ENCODE assay signal across 8 mouse cellular contexts in the genomic region with DNA sequence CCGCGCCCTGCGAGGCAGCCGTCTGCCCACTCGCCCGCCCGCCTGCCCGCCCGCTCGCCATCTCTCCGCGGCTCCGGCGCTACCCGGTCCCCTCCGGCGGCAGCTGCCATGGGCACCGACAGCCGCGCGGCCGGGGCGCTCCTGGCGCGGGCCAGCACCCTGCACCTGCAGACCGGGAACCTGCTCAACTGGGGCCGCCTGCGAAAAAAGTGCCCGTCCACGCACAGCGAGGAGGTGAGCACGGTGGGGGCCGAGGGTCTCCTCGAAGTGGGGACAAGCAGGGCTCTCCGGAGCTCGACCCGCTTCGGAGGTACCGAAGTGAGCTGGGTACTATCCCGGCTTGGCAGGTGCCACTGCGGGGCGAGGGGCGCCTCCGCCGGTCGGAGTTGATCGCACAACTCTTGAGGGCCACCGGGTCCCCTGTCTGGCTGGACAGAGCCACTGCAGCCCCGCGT. TPM values are rescaled to one million over a fixed set of nuclear protein-coding genes. Genes with fewer than 3 reads are reported as not detected.
DNase-seq lines count a peak whose midpoint lies in the region; ATAC-seq and TF ChIP-seq lines count a peak whose summit lies in the region.

No protein-coding gene starts in this region.

- peaks cover 16% of the 10 kb centered on the region for H3K4me1 ChIP-seq in intestine, embryonic 15.5 days (replicated peaks)
- H3K4me1 ChIP-seq in liver, adult 2 months (ENCODE audit: control insufficient read depth, insufficient read depth, low read length) = peaks cover 14% of the 10 kb centered on the region
- H3K4me1 ChIP-seq in midbrain, embryonic 16.5 days (ENCODE audit: control insufficient read depth, insufficient read depth, low read length) = peaks cover 18% of the 10 kb centered on the region
- H3K4me1 ChIP-seq in stomach, postnatal 0 days (replicated peaks; ENCODE audit: control insufficient read depth, insufficient read depth) = peaks cover 2% of the 10 kb centered on the region; the same call in 1 of the 2 replicates

- H3K9me3 ChIP-seq in intestine, embryonic 15.5 days = no peaks in the 10 kb centered on the region
- no peaks in the 10 kb centered on the region for H3K9me3 ChIP-seq in midbrain, embryonic 16.5 days (replicated peaks; ENCODE audit: control insufficient read depth, low read length, poor library complexity, severe bottlenecking)
- H3K9me3 ChIP-seq in stomach, postnatal 0 days (ENCODE audit: control insufficient read depth, low read length) = no peaks in the 10 kb centered on the region

- H3K9ac ChIP-seq in intestine, embryonic 15.5 days = peak overlapping the region; percentile 86
- peak overlapping the region; percentile 98 for H3K9ac ChIP-seq in liver, adult 2 months (ENCODE audit: low read depth, low read length)
- peak overlapping the region; percentile 87 for H3K9ac ChIP-seq in midbrain, embryonic 16.5 days (ENCODE audit: low read depth, low read length)
- peak overlapping the region; percentile 91 for H3K9ac ChIP-seq in stomach, postnatal 0 days (ENCODE audit: low read length)

- peak overlapping the region; percentile 80 for H3K4me2 ChIP-seq in intestine, embryonic 15.5 days (replicated peaks)
- H3K4me2 ChIP-seq in midbrain, embryonic 16.5 days (ENCODE audit: low read length) = peak overlapping the region; percentile 66
- H3K4me2 ChIP-seq in stomach, postnatal 0 days (replicated peaks; ENCODE audit: low read depth) = peak overlapping the region; percentile 78

- TF ChIP-seq CTCF in liver, adult 2 months (IDR thresholded peaks at IDR 0.05; ENCODE audit: low read depth, low read length) = peak; percentile 32; the same call in 1 of the 2 replicates
- peak; percentile 57 for TF ChIP-seq CTCF in stomach, postnatal 0 days (IDR thresholded peaks at IDR 0.05; ENCODE audit: low read depth)

- peak overlapping the region; percentile 92 for H3K27ac ChIP-seq in intestine, embryonic 15.5 days
- peak overlapping the region; percentile 95 for H3K27ac ChIP-seq in liver, adult 2 months (replicated peaks; ENCODE audit: insufficient read depth, low read depth, low read length)
- H3K27ac ChIP-seq in midbrain, embryonic 16.5 days (ENCODE audit: low read length) = peak overlapping the region; percentile 93
- H3K27ac ChIP-seq in stomach, postnatal 0 days (replicated peaks) = peak overlapping the region; percentile 96

- intact Hi-C loops in gastrocnemius, postnatal 36 days (cut with DNase I) = no loop called here

- H3K36me3 ChIP-seq in intestine, embryonic 15.5 days = no peaks in the 10 kb centered on the region
- no peaks in the 10 kb centered on the region for H3K36me3 ChIP-seq in liver, adult 2 months (ENCODE audit: control insufficient read depth, insufficient read depth, low read length)
- no peaks in the 10 kb centered on the region for H3K36me3 ChIP-seq in midbrain, embryonic 16.5 days (ENCODE audit: control insufficient read depth, insufficient read depth, low read length)
- H3K36me3 ChIP-seq in stomach, postnatal 0 days (ENCODE audit: control insufficient read depth, insufficient read depth, low read length) = no peaks in the 10 kb centered on the region

- TF ChIP-seq POLR2A in liver, adult 2 months (IDR thresholded peaks at IDR 0.05; ENCODE audit: extremely low read depth, insufficient read depth, low read length) = no peak

- under 1% methylated on average over 50 of the region's 50 CpGs for WGBS in intestine, embryonic 15.5 days
- under 1% methylated on average over 50 of the region's 50 CpGs for WGBS in liver, adult 2 months
- WGBS in midbrain, embryonic 16.5 days = under 1% methylated on average over 47 of the region's 50 CpGs
- WGBS in stomach, postnatal 0 days = under 1% methylated on average over 43 of the region's 50 CpGs

- H3K27me3 ChIP-seq in intestine, embryonic 15.5 days (replicated peaks) = no peaks in the 10 kb centered on the region
- no peaks in the 10 kb centered on the region for H3K27me3 ChIP-seq in liver, adult 2 months (ENCODE audit: control insufficient read depth, insufficient read depth, low read length)
- no peaks in the 10 kb centered on the region for H3K27me3 ChIP-seq in midbrain, embryonic 16.5 days (ENCODE audit: control insufficient read depth, insufficient read depth, low read depth, low read length)
- no peaks in the 10 kb centered on the region for H3K27me3 ChIP-seq in stomach, postnatal 0 days (ENCODE audit: control insufficient read depth, insufficient read depth, low read length)

- no peak for TF ChIP-seq EP300 in stomach, postnatal 0 days (optimal IDR thresholded peaks at IDR 0.05)

- peak overlapping the region; percentile 96 for H3K4me3 ChIP-seq in intestine, embryonic 15.5 days (replicated peaks)
- H3K4me3 ChIP-seq in liver, adult 2 months (ENCODE audit: insufficient read depth, low read depth, low read length) = peak overlapping the region; percentile 97
- H3K4me3 ChIP-seq in midbrain, embryonic 16.5 days (ENCODE audit: low read depth, low read length) = peak overlapping the region; percentile 68
- peak overlapping the region; percentile 90 for H3K4me3 ChIP-seq in stomach, postnatal 0 days (ENCODE audit: low read depth, low read length)

- peak; percentile 56 for ATAC-seq in intestine, embryonic 15.5 days
- ATAC-seq in midbrain, embryonic 16.5 days = peak; percentile 70
- peak; percentile 31 for ATAC-seq in stomach, postnatal 0 days (ENCODE audit: low FRiP score, low TSS enrichment)

- DNase-seq in 3T3-L1 (ENCODE audit: low read depth, low spot score) = peak; percentile 56
- peak; percentile 33 for DNase-seq in T-cell, adult 2 months (ENCODE audit: low spot score)
- peak; percentile 71 for DNase-seq in embryo, embryonic 10.5 days (ENCODE audit: low spot score)
- DNase-seq in gastrocnemius, postnatal 36 days = peak; percentile 8 to 44
- no peak for DNase-seq in liver, adult 2 months (ENCODE audit: extremely low read depth, low read depth, low spot score)
- peak; percentile 68 for DNase-seq in stomach, postnatal 0 days (ENCODE audit: low spot score)

- H3K79me2 ChIP-seq in liver, adult 2 months (ENCODE audit: control insufficient read depth, insufficient read depth, low read length) = peaks cover 17% of the 10 kb centered on the region; the same call in 1 of the 2 replicates

RNA-seq across cellular contexts. Expression of a gene that starts 0.5 kb away (rescaled TPM):
- total RNA-seq in gastrocnemius, postnatal 36 days (2021) = 10 to 100 TPM; 32.2 to 47.4 TPM
- polyA plus RNA-seq in intestine, embryonic 15.5 days (2015; fragmentation: Nextera tagmentation; extraction: Ambion mirVana) = 97.7 TPM in 2 replicates
- 57.6 and 116 TPM in 2 replicates for total RNA-seq in liver, adult 2 months (2014; rRNA removed)
- polyA plus RNA-seq in liver, adult 2 months (2012; rRNA removed) = 236 and 311 TPM in 2 replicates
- polyA plus RNA-seq in midbrain, embryonic 16.5 days (2015; fragmentation: Nextera tagmentation; extraction: Ambion mirVana) = 38.9 and 41.4 TPM in 2 replicates
- 148 and 155 TPM in 2 replicates for polyA plus RNA-seq in stomach, postnatal 0 days (2015; fragmentation: Nextera tagmentation; extraction: Ambion mirVana)

RNA-seq across cellular contexts. Expression of a gene that starts 28.3 kb away (rescaled TPM):
- total RNA-seq in gastrocnemius, postnatal 36 days (2021) = 10 to 100 TPM; 18.9 to 27.1 TPM
- 68.3 and 77.4 TPM in 2 replicates for polyA plus RNA-seq in intestine, embryonic 15.5 days (2015; fragmentation: Nextera tagmentation; extraction: Ambion mirVana)
- 14.5 and 17.7 TPM in 2 replicates for total RNA-seq in liver, adult 2 months (2014; rRNA removed)
- polyA plus RNA-seq in liver, adult 2 months (2012; rRNA removed) = 3.6 and 4.0 TPM in 2 replicates
- 42.6 and 48.3 TPM in 2 replicates for polyA plus RNA-seq in midbrain, embryonic 16.5 days (2015; fragmentation: Nextera tagmentation; extraction: Ambion mirVana)
- 37.1 and 39.2 TPM in 2 replicates for polyA plus RNA-seq in stomach, postnatal 0 days (2015; fragmentation: Nextera tagmentation; extraction: Ambion mirVana)

RNA-seq across cellular contexts. Expression of a gene that starts 48.0 kb away (rescaled TPM):
- total RNA-seq in gastrocnemius, postnatal 36 days (2021) = 1 to 10 TPM; 3.6 to 4.4 TPM
- 21.5 and 23.4 TPM in 2 replicates for polyA plus RNA-seq in intestine, embryonic 15.5 days (2015; fragmentation: Nextera tagmentation; extraction: Ambion mirVana)
- 44.4 and 69.3 TPM in 2 replicates for total RNA-seq in liver, adult 2 months (2014; rRNA removed)
- polyA plus RNA-seq in liver, adult 2 months (2012; rRNA removed) = 45.5 and 67.3 TPM in 2 replicates
- polyA plus RNA-seq in midbrain, embryonic 16.5 days (2015; fragmentation: Nextera tagmentation; extraction: Ambion mirVana) = 7.5 and 7.6 TPM in 2 replicates
- 12.1 and 12.6 TPM in 2 replicates for polyA plus RNA-seq in stomach, postnatal 0 days (2015; fragmentation: Nextera tagmentation; extraction: Ambion mirVana)
